Mouse (Mus musculus) CH12.LX (cell line): ENCODE data around the gene Ski. TPM values are rescaled to one million over a fixed set of nuclear protein-coding genes. Genes with fewer than 3 reads are reported as not detected.

ENCODE experiments used
- DNase-seq: peaks from one replicate; pipeline ENCODE4 v3.0.0-alpha.2; 2013; ENCODE audit errors: extremely low read depth
- H3K27ac ChIP-seq: 2 replicates; pipeline ENCODE4 v1.5.1; 2012; ENCODE audit warnings: low read depth, mild to moderate bottlenecking, control low read depth, moderate library complexity; ENCODE audit not compliant: insufficient read depth
- H3K27me3 ChIP-seq: replicated peaks from 2 replicates; pipeline ENCODE3; 2012; ENCODE audit warnings: inconsistent platforms
- H3K36me3 ChIP-seq, 2 experiments: replicated peaks in 1 of 2; 2 replicates each; pipeline versions ENCODE3 to v1.6.1; 2012; ENCODE audit warnings: inconsistent platforms in 1 of 2, low read length in 1 of 2, mild to moderate bottlenecking in 1 of 2, mixed read lengths in 1 of 2, moderate library complexity in 1 of 2; ENCODE audit not compliant: control insufficient read depth in 1 of 2, insufficient read depth in 1 of 2
- H3K4me1 ChIP-seq, 2 experiments: 2 replicates each; pipeline ENCODE4 v1.6.1; 2012; ENCODE audit warnings: inconsistent platforms in 1 of 2, moderate library complexity in 1 of 2; ENCODE audit not compliant: insufficient read depth in 2 of 2, control insufficient read depth in 1 of 2
- H3K4me2 ChIP-seq: 2 replicates; pipeline ENCODE4 v1.6.1; 2012; ENCODE audit warnings: low read depth, mild to moderate bottlenecking, control low read depth; ENCODE audit not compliant: poor library complexity, insufficient read depth, severe bottlenecking
- H3K4me3 ChIP-seq, 3 experiments: fragments of 150-350 bp in 1 of 3; sonication (generic) in 1 of 3; replicated peaks in 1 of 3; 2 replicates each; pipeline versions ENCODE3 to v1.5.1; 2011 to 2012; ENCODE audit warnings: low read depth in 2 of 3, low read length in 2 of 3, mild to moderate bottlenecking in 2 of 3, moderate library complexity in 2 of 3, control low read depth in 1 of 3, improper control_type of control experiment in 1 of 3, inconsistent platforms in 1 of 3, mixed read lengths in 1 of 3; ENCODE audit not compliant: poor library complexity in 1 of 3
- H3K79me2 ChIP-seq: replicated peaks from 2 replicates; pipeline ENCODE4 v1.6.1; 2012; ENCODE audit warnings: mild to moderate bottlenecking, moderate library complexity; ENCODE audit not compliant: control insufficient read depth, poor library complexity, insufficient read depth, severe bottlenecking; ENCODE audit errors: extremely low read depth
- H3K9ac ChIP-seq: 2 replicates; pipeline ENCODE4 v1.6.1; 2012; ENCODE audit warnings: low read depth, mild to moderate bottlenecking, control low read depth, moderate library complexity; ENCODE audit not compliant: insufficient read depth
- H3K9me3 ChIP-seq: replicated peaks from 2 replicates; pipeline ENCODE3; 2012; ENCODE audit warnings: low read length, inconsistent platforms, mixed read lengths
- BHLHE40 ChIP-seq: IDR thresholded peaks from 2 replicates; pipeline ENCODE4 v1.6.1; 2011; ENCODE audit warnings: mild to moderate bottlenecking, low read depth, low read length, improper control_type of control experiment
- CHD1 ChIP-seq: IDR thresholded peaks from 2 replicates; pipeline ENCODE4 v1.6.1; 2012; ENCODE audit warnings: low read depth, low read length, improper control_type of control experiment, inconsistent platforms
- CHD2 ChIP-seq: IDR thresholded peaks from 2 replicates; pipeline ENCODE4 v1.6.1; 2011; ENCODE audit warnings: low read length, improper control_type of control experiment
- CTCF ChIP-seq, 2 experiments: IDR thresholded peaks in 1 of 2; conservative IDR thresholded peaks in 1 of 2; 2 replicates each; pipeline ENCODE4 v1.5.1; 2011 to 2012; ENCODE audit warnings: low read depth in 2 of 2, low read length in 2 of 2, improper control_type of control experiment in 1 of 2, inconsistent platforms in 1 of 2, mild to moderate bottlenecking in 1 of 2, moderate library complexity in 1 of 2
- E2F4 ChIP-seq: IDR thresholded peaks from 2 replicates; pipeline ENCODE4 v1.6.1; 2011; ENCODE audit warnings: low read depth, low read length, improper control_type of control experiment; ENCODE audit not compliant: insufficient replicate concordance
- EP300 ChIP-seq: IDR thresholded peaks from 2 replicates; pipeline ENCODE4 v1.6.1; 2011; ENCODE audit warnings: low read length, improper control_type of control experiment
- ETS1 ChIP-seq: conservative IDR thresholded peaks from 2 replicates; pipeline ENCODE4 v1.6.1; 2012; ENCODE audit warnings: low read depth, mild to moderate bottlenecking, inconsistent platforms, low read length, improper control_type of control experiment, moderate library complexity
- GABPA ChIP-seq: IDR thresholded peaks from 2 replicates; pipeline ENCODE4 v1.6.1; 2012; ENCODE audit warnings: low read depth, low read length, improper control_type of control experiment, inconsistent platforms; ENCODE audit not compliant: insufficient replicate concordance
- IRF4 ChIP-seq: IDR thresholded peaks from 2 replicates; pipeline ENCODE4 v1.6.1; 2014; ENCODE audit warnings: low read depth, mild to moderate bottlenecking, inconsistent platforms, low read length, improper control_type of control experiment
- JUN ChIP-seq: IDR thresholded peaks from 2 replicates; pipeline ENCODE4 v1.6.1; 2011; ENCODE audit warnings: low read depth, mild to moderate bottlenecking, low read length, improper control_type of control experiment, moderate library complexity; ENCODE audit not compliant: insufficient read depth
- MAFK ChIP-seq: IDR thresholded peaks from 2 replicates; pipeline ENCODE4 v1.6.1; 2011; ENCODE audit warnings: low read length, improper control_type of control experiment; ENCODE audit not compliant: insufficient replicate concordance
- MAX ChIP-seq: IDR thresholded peaks from 2 replicates; pipeline ENCODE4 v1.6.1; 2011; ENCODE audit warnings: low read length, improper control_type of control experiment
- MAZ ChIP-seq: IDR thresholded peaks from 2 replicates; pipeline ENCODE4 v1.6.1; 2012; ENCODE audit warnings: low read depth, mild to moderate bottlenecking, inconsistent platforms, low read length, improper control_type of control experiment, moderate library complexity
- MEF2A ChIP-seq: IDR thresholded peaks from 2 replicates; pipeline ENCODE4 v1.6.1; 2014; ENCODE audit warnings: low read depth, mild to moderate bottlenecking, inconsistent platforms, low read length, improper control_type of control experiment, borderline replicate concordance
- MYC ChIP-seq: IDR thresholded peaks from 2 replicates; pipeline ENCODE4 v1.6.1; 2011; ENCODE audit warnings: low read depth, mild to moderate bottlenecking, improper control_type of control experiment, low read length
- PAX5 ChIP-seq: IDR thresholded peaks from 2 replicates; pipeline ENCODE4 v1.6.1; 2012; ENCODE audit warnings: low read length, inconsistent platforms, mixed read lengths
- POLR2AphosphoS2 ChIP-seq: IDR thresholded peaks from 2 replicates; pipeline ENCODE4 v1.6.1; 2011; ENCODE audit warnings: low read depth, low read length, improper control_type of control experiment
- RAD21 ChIP-seq: IDR thresholded peaks from 2 replicates; pipeline ENCODE4 v1.6.1; 2011; ENCODE audit warnings: low read depth, mild to moderate bottlenecking, low read length, improper control_type of control experiment, moderate library complexity
- SIN3A ChIP-seq: IDR thresholded peaks from 2 replicates; pipeline ENCODE4 v1.6.1; 2012; ENCODE audit warnings: low read length, improper control_type of control experiment, inconsistent platforms
- SMC3 ChIP-seq: IDR thresholded peaks from 2 replicates; pipeline ENCODE4 v1.6.1; 2011; ENCODE audit warnings: low read depth, low read length, improper control_type of control experiment
- TBP ChIP-seq: conservative IDR thresholded peaks from 2 replicates; pipeline ENCODE4 v1.6.1; 2011; ENCODE audit warnings: low read depth, low read length, improper control_type of control experiment
- USF2 ChIP-seq: conservative IDR thresholded peaks from 2 replicates; pipeline ENCODE4 v1.6.1; 2011; ENCODE audit warnings: low read depth, low read length, improper control_type of control experiment
- ZC3H11A ChIP-seq: IDR thresholded peaks from 2 replicates; pipeline ENCODE4 v1.6.1; 2012; ENCODE audit warnings: low read depth, mild to moderate bottlenecking, inconsistent platforms, low read length, improper control_type of control experiment
- ZKSCAN1 ChIP-seq: IDR thresholded peaks from 2 replicates; pipeline ENCODE4 v1.6.1; 2012; ENCODE audit warnings: low read depth, inconsistent platforms, low read length, improper control_type of control experiment, borderline replicate concordance
- ZNF384 ChIP-seq: IDR thresholded peaks from 2 replicates; pipeline ENCODE4 v1.6.1; 2012; ENCODE audit warnings: low read depth, low read length, improper control_type of control experiment, inconsistent platforms
- dilution Hi-C: fragments of 300-500 bp; cut with MboI; formaldehyde crosslinking; loops from 2 replicates; pipeline ENCODE4 v1.14.3; 2020; ENCODE audit warnings: low sequenced_read_pairs; ENCODE audit not compliant: extremely low pct_unique_long_range_greater_than_20kb, extremely low pct_ligation_motif_present
- in situ Hi-C: fragments of 300-500 bp; cut with MboI; formaldehyde crosslinking; loops from 3 replicates; pipeline ENCODE4 v1.14.3; 2019; ENCODE audit warnings: low sequenced_read_pairs, low pct_ligation_motif_present, low pct_unique_long_range_greater_than_20kb, mixed read lengths
- polyA plus RNA-seq: library from polyadenylated mRNA; unstranded; fragments of >175 nt; gene quantifications from 2 replicates; pipeline ENCODE4 v1.2.1, GENCODE M21; 2012; ENCODE audit warnings: low read depth; ENCODE audit not compliant: insufficient read length
- total RNA-seq, 2 experiments: library from RNA; depleted of rRNA; stranded (reverse); fragments of 300-350 nt in 1 of 2; fragments of >200 nt in 1 of 2; gene quantifications; 2 replicates each; pipeline ENCODE4 v1.2.3; 2012 to 2014

The Ski gene
- total and polyA plus RNA-seq, 3 experiments: 4.1 to 17.9 (median 10.1) TPM

- Histone ChIP-seq H3K4me2 (no peak overlapping the region), H3K4me3 (no peak overlapping the region), H3K36me3 (peaks cover 4 to 39% of the 10 kb centered on the region in 2 experiments), H3K27me3 (no peaks in the 10 kb centered on the region), H3K79me2 (peaks cover 80% of the 10 kb centered on the region), H3K9me3 (no peaks in the 10 kb centered on the region), H3K27ac (no peak overlapping the region), H3K9ac (no peak overlapping the region), H3K4me1 (peaks cover 52 to 95% of the 10 kb centered on the region in 2 experiments)
- dilution Hi-C loops: no loop called here
- no peak for DNase-seq
- in situ Hi-C loops: no loop called here
- no peak for TF ChIP-seq MYC
- TF ChIP-seq RAD21: no peak
- TF ChIP-seq BHLHE40: no peak
- no peak for TF ChIP-seq MEF2A
- TF ChIP-seq ETS1: no peak
- TF ChIP-seq E2F4: no peak
- no peak for TF ChIP-seq MAFK
- no peak for TF ChIP-seq ZKSCAN1
- TF ChIP-seq GABPA: no peak
- TF ChIP-seq POLR2AphosphoS2: no peak
- no peak for TF ChIP-seq TBP
- no peak for TF ChIP-seq ZC3H11A
- no peak for TF ChIP-seq USF2
Observed at GRCm38 (mm10) chr4:155188803-155189202, 33.6 kb downstream of the Ski start.

GRCm38 (mm10) chr4:155188341-155188740 lies 34.1 kb downstream of the Ski start:
- no peak overlapping the region for H3K9ac ChIP-seq
- peaks cover 2 to 35% of the 10 kb centered on the region in 2 experiments for H3K36me3 ChIP-seq
- no peak overlapping the region for H3K4me2 ChIP-seq
- H3K27me3 ChIP-seq: no peaks in the 10 kb centered on the region
- TF ChIP-seq POLR2AphosphoS2: no peak
- TF ChIP-seq EP300: no peak
- no peak for TF ChIP-seq PAX5
- TF ChIP-seq MAZ: no peak
- TF ChIP-seq ZNF384: no peak
- no peak for TF ChIP-seq RAD21
- no peak for TF ChIP-seq SIN3A
- no peak for TF ChIP-seq CTCF (conservative IDR thresholded peaks at IDR 0.05 in 1 of 2, IDR thresholded peaks at IDR 0.05 in 1 of 2; ENCODE audit: low read depth in 2 of 2, low read length in 2 of 2)
- no peak for TF ChIP-seq CHD1
- no peak for TF ChIP-seq E2F4
- no peak for TF ChIP-seq MAFK
- TF ChIP-seq MAX: no peak
- TF ChIP-seq IRF4: no peak
- TF ChIP-seq SMC3: no peak
- no peak for TF ChIP-seq CHD2
- TF ChIP-seq JUN: no peak
- peaks cover 52 to 98% of the 10 kb centered on the region in 2 experiments for H3K4me1 ChIP-seq
- H3K4me3 ChIP-seq: no peak overlapping the region
- in situ Hi-C loops (no loop called here), dilution Hi-C loops (no loop called here)
- no peak overlapping the region for H3K27ac ChIP-seq
- H3K9me3 ChIP-seq: no peaks in the 10 kb centered on the region
- peaks cover 79% of the 10 kb centered on the region for H3K79me2 ChIP-seq
- DNase-seq: no peak
